Mouse (Mus musculus) thymus, adult 2 months (tissue): Measurements from ENCODE around the gene Pja2.

ENCODE experiments used
- CTCF ChIP-seq: fragments of 200-500 bp; IDR thresholded peaks from 2 replicates; pipeline ENCODE4 v1.5.1; 2012; ENCODE audit warnings: mild to moderate bottlenecking, control low read depth, low read length, moderate library complexity, borderline replicate concordance; ENCODE audit not compliant: control insufficient read depth, poor library complexity, insufficient read depth; ENCODE audit errors: extremely low read depth
- POLR2A ChIP-seq: fragments of 200-500 bp; IDR thresholded peaks from 2 replicates; pipeline ENCODE4 v1.6.1; 2012; ENCODE audit warnings: mild to moderate bottlenecking, low read length, control low read depth, moderate library complexity; ENCODE audit not compliant: control insufficient read depth, poor library complexity, insufficient read depth; ENCODE audit errors: extremely low read depth

GRCm38 (mm10) chr17:64341698-64342097 is 10.0 kb upstream of the Pja2 start:
- TF ChIP-seq CTCF (no peak), POLR2A (no peak)
